Mouse (Mus musculus): ENCODE results near the gene Adamts7. TPM values are rescaled to one million over a fixed set of nuclear protein-coding genes. Genes with fewer than 3 reads are reported as not detected.

Gene Adamts7
- polyA plus RNA-seq, 1 experiment from 2014 or later = 30.4 TPM

- no peaks in the 10 kb centered on the region for H3K9me3 ChIP-seq (ENCODE audit: low read depth, low read length)
- H3K27ac ChIP-seq (ENCODE audit: low read depth) = no peak overlapping the region
- H3K27me3 ChIP-seq (ENCODE audit: insufficient read depth, low read length) = no peaks in the 10 kb centered on the region
- 93% methylated on average over 3 of the region's 3 CpGs for WGBS
- no peak overlapping the region for H3K9ac ChIP-seq
- H3K36me3 ChIP-seq (ENCODE audit: insufficient read depth) = peaks cover 77% of the 10 kb centered on the region
- no peaks in the 10 kb centered on the region for H3K4me1 ChIP-seq (ENCODE audit: insufficient read depth)
- ATAC-seq (ENCODE audit: insufficient read depth) (no peak), DNase-seq (no peak)
- no peak overlapping the region for H3K4me2 ChIP-seq
- no peak overlapping the region for H3K4me3 ChIP-seq (ENCODE audit: low read depth, low read length)
- no peak for TF ChIP-seq CTCF (IDR thresholded peaks at IDR 0.05; ENCODE audit: low read depth)
Observed at GRCm38 (mm10) chr9:90222275-90222674, 59.4 kb downstream of the Adamts7 start.

- H3K36me3 ChIP-seq (ENCODE audit: insufficient read depth) = peaks cover 54% of the 10 kb centered on the region
- DNase-seq (peak; percentile 51), ATAC-seq (ENCODE audit: insufficient read depth) (peak; percentile 65; the same call in 1 of the 2 replicates)
- H3K9ac ChIP-seq = no peak overlapping the region
- peak overlapping the region; percentile 20; the same call in 1 of the 2 replicates for H3K4me2 ChIP-seq
- no peaks in the 10 kb centered on the region for H3K4me1 ChIP-seq (ENCODE audit: insufficient read depth)
- no peaks in the 10 kb centered on the region for H3K27me3 ChIP-seq (ENCODE audit: insufficient read depth, low read length)
- no peaks in the 10 kb centered on the region for H3K9me3 ChIP-seq (ENCODE audit: low read depth, low read length)
- TF ChIP-seq CTCF (IDR thresholded peaks at IDR 0.05; ENCODE audit: low read depth) = no peak
- H3K27ac ChIP-seq (ENCODE audit: low read depth) = peak overlapping the region; percentile 33; the same call in 1 of the 2 replicates
- no peak overlapping the region for H3K4me3 ChIP-seq (ENCODE audit: low read depth, low read length)
- 77% methylated on average over 21 of the region's 21 CpGs for WGBS
Observed at GRCm38 (mm10) chr9:90226081-90226741, 63.3 kb downstream of the Adamts7 start.

- Histone ChIP-seq H3K9ac (no peak overlapping the region), H3K4me3 (ENCODE audit: low read depth, low read length) (no peak overlapping the region), H3K4me2 (no peak overlapping the region), H3K36me3 (ENCODE audit: insufficient read depth) (peaks cover 54% of the 10 kb centered on the region), H3K27ac (ENCODE audit: low read depth) (no peak overlapping the region), H3K9me3 (ENCODE audit: low read depth, low read length) (no peaks in the 10 kb centered on the region), H3K27me3 (ENCODE audit: insufficient read depth, low read length) (no peaks in the 10 kb centered on the region), H3K4me1 (ENCODE audit: insufficient read depth) (no peaks in the 10 kb centered on the region)
- ATAC-seq (ENCODE audit: insufficient read depth) = peak; percentile 43; the same call in 1 of the 2 replicates
- DNase-seq = no peak
- 81% methylated on average over 2 of the region's 2 CpGs for WGBS
- TF ChIP-seq CTCF (IDR thresholded peaks at IDR 0.05; ENCODE audit: low read depth) = no peak
Observed at GRCm38 (mm10) chr9:90226742-90227096, 63.9 kb downstream of the Adamts7 start.

GRCm38 (mm10) chr9:90227171-90227570 lies 64.3 kb downstream of the Adamts7 start:
- WGBS = 76% methylated on average over 12 of the region's 12 CpGs
- H3K36me3 ChIP-seq (ENCODE audit: insufficient read depth) = peaks cover 49% of the 10 kb centered on the region

GRCm38 (mm10) chr9:90232781-90233690 lies 70.2 kb downstream of the Adamts7 start:
- DNase-seq (no peak), ATAC-seq (ENCODE audit: insufficient read depth) (no peak)
- no peak overlapping the region for H3K4me3 ChIP-seq (ENCODE audit: low read depth, low read length)

More at GRCm38 (mm10) chr9:90227171-90227570, 64.3 kb downstream of the Adamts7 start:
- H3K4me2 ChIP-seq = no peak overlapping the region
- no peaks in the 10 kb centered on the region for H3K9me3 ChIP-seq (ENCODE audit: low read depth, low read length)
- no peak; the same call in 1 of the 2 replicates for TF ChIP-seq CTCF (IDR thresholded peaks at IDR 0.05; ENCODE audit: low read depth)
- no peaks in the 10 kb centered on the region for H3K27me3 ChIP-seq (ENCODE audit: insufficient read depth, low read length)
- no peak for DNase-seq
- H3K4me1 ChIP-seq (ENCODE audit: insufficient read depth) = no peaks in the 10 kb centered on the region
- ATAC-seq (ENCODE audit: insufficient read depth) = no peak
- no peak overlapping the region for H3K4me3 ChIP-seq (ENCODE audit: low read depth, low read length)
- H3K9ac ChIP-seq = no peak overlapping the region
- no peak overlapping the region for H3K27ac ChIP-seq (ENCODE audit: low read depth)

GRCm38 (mm10) chr9:90233906-90234419 lies 71.1 kb downstream of the Adamts7 start:
- no peak overlapping the region for H3K4me2 ChIP-seq
- DNase-seq (no peak), ATAC-seq (ENCODE audit: insufficient read depth) (no peak)
- no peak overlapping the region for H3K9ac ChIP-seq
- H3K36me3 ChIP-seq (ENCODE audit: insufficient read depth) = peaks cover 7% of the 10 kb centered on the region; the same call in 1 of the 2 replicates
- no peak for TF ChIP-seq CTCF (IDR thresholded peaks at IDR 0.05; ENCODE audit: low read depth)
- no peaks in the 10 kb centered on the region for H3K9me3 ChIP-seq (ENCODE audit: low read depth, low read length)
- no peak overlapping the region for H3K4me3 ChIP-seq (ENCODE audit: low read depth, low read length)
- H3K27ac ChIP-seq (ENCODE audit: low read depth) = no peak overlapping the region
- 69% methylated on average over 5 of the region's 5 CpGs for WGBS
- 0 out of 2 replicates have a peak, but pooled peaks cover 5% of the 10 kb centered on the region for H3K4me1 ChIP-seq (ENCODE audit: insufficient read depth)
- no peaks in the 10 kb centered on the region for H3K27me3 ChIP-seq (ENCODE audit: insufficient read depth, low read length)

More at GRCm38 (mm10) chr9:90232781-90233690, 70.2 kb downstream of the Adamts7 start:
- no peak overlapping the region for H3K9ac ChIP-seq
- H3K27ac ChIP-seq (ENCODE audit: low read depth) = no peak overlapping the region
- no peaks in the 10 kb centered on the region for H3K27me3 ChIP-seq (ENCODE audit: insufficient read depth, low read length)
- 0 out of 2 replicates have a peak, but pooled peaks cover 5% of the 10 kb centered on the region for H3K4me1 ChIP-seq (ENCODE audit: insufficient read depth)
- H3K9me3 ChIP-seq (ENCODE audit: low read depth, low read length) = no peaks in the 10 kb centered on the region
- H3K36me3 ChIP-seq (ENCODE audit: insufficient read depth) = peaks cover 8% of the 10 kb centered on the region; the same call in 1 of the 2 replicates
- H3K4me2 ChIP-seq = no peak overlapping the region
- WGBS = 84% methylated on average over 8 of the region's 8 CpGs
- no peak for TF ChIP-seq CTCF (IDR thresholded peaks at IDR 0.05; ENCODE audit: low read depth)

Data from lung, embryonic 14.5 days (tissue).